In the genomic region with DNA sequence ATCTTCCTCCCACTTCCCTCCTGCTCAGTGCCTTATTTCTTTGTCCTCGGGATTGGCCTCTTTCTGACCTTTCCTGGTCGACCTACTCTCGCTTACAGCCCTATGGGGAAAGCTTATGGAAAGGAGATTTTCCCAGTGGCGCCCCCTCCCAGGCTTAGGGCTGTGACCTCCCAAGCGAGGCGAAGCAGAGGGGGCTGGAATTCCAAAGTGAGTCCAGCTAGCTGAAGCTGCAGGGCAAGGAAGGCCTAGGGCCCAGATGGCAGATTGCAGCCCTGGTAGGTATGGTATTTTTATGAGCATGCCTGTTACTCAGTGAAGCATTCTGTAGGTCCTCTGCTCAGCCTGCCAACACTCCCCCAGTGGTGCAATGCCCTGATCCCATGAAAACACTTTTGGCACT, we compare ENCODE assay signal across 12 mouse cellular contexts. TPM values are rescaled to one million over a fixed set of nuclear protein-coding genes. Genes with fewer than 3 reads are reported as not detected.
DNase-seq lines count a peak whose midpoint lies in the region; ATAC-seq lines count a peak whose summit lies in the region.
"Had no signal": no experiment of that assay in that cellular context is flagged by ENCODE, and none has a peak within 500 bp of the region (broad histone marks: within the 10 kb centered on the region; RNA-seq: fewer than 3 reads in every experiment).

No protein-coding gene starts in this region.

- H3K27me3 ChIP-seq in heart, embryonic 12.5 days (replicated peaks), result peaks cover 48% of the 10 kb centered on the region
- H3K27me3 ChIP-seq in neural tube, embryonic 15.5 days (replicated peaks), result no peaks in the 10 kb centered on the region

- no peak for DNase-seq in heart, postnatal 10 days
- peak; percentile 4 for DNase-seq in forelimb bud, embryonic 11.5 days (ENCODE audit: low read depth, low spot score)
- peak; percentile 18 to 61 for DNase-seq in kidney, postnatal 25 days
- DNase-seq in urinary bladder, adult 2 months (ENCODE audit: low spot score), result no peak
- no peak for DNase-seq in thymus, postnatal 4 days
- DNase-seq in urinary bladder, postnatal 4 days (ENCODE audit: low spot score in 2 of 2), result no peak

- no peaks in the 10 kb centered on the region for H3K36me3 ChIP-seq in heart, embryonic 12.5 days
- H3K36me3 ChIP-seq in neural tube, embryonic 15.5 days, result no peaks in the 10 kb centered on the region

- WGBS in heart, embryonic 12.5 days, result 26% methylated on average over 6 of the region's 6 CpGs
- WGBS in neural tube, embryonic 15.5 days, result 24% methylated on average over 6 of the region's 6 CpGs

- no peaks in the 10 kb centered on the region for H3K9me3 ChIP-seq in heart, embryonic 12.5 days (replicated peaks)
- no peaks in the 10 kb centered on the region for H3K9me3 ChIP-seq in neural tube, embryonic 15.5 days (replicated peaks)

- H3K9ac ChIP-seq in heart, embryonic 12.5 days, result no peak overlapping the region
- no peak overlapping the region for H3K9ac ChIP-seq in neural tube, embryonic 15.5 days (replicated peaks)

- H3K4me1 ChIP-seq in heart, embryonic 12.5 days (replicated peaks), result no peaks in the 10 kb centered on the region; the same call in 1 of the 2 replicates
- peaks cover 12% of the 10 kb centered on the region; the same call in 1 of the 2 replicates for H3K4me1 ChIP-seq in neural tube, embryonic 15.5 days

- no peak overlapping the region for H3K4me3 ChIP-seq in heart, embryonic 12.5 days
- peak overlapping the region; percentile 55 for H3K4me3 ChIP-seq in neural tube, embryonic 15.5 days (replicated peaks)

- peak overlapping the region; percentile 70; the same call in 1 of the 2 replicates for H3K4me2 ChIP-seq in heart, embryonic 12.5 days
- peak overlapping the region; percentile 60 for H3K4me2 ChIP-seq in neural tube, embryonic 15.5 days

- no peak overlapping the region for H3K27ac ChIP-seq in heart, embryonic 12.5 days (ENCODE audit: poor library complexity, severe bottlenecking)
- H3K27ac ChIP-seq in neural tube, embryonic 15.5 days (replicated peaks), result 0 out of 2 replicates have a peak overlapping the region, but pooled peaks have one; percentile 67

- intact Hi-C loops in heart, postnatal 10 days (cut with DNase I), result no loop called here

- no peak for ATAC-seq in heart, embryonic 12.5 days (ENCODE audit: insufficient number of reproducible peaks, low FRiP score)
- ATAC-seq in neural tube, embryonic 15.5 days (ENCODE audit: low FRiP score), result no peak

RNA-seq across cellular contexts. Expression of a gene that starts 10.4 kb away (rescaled TPM):
- not detected in 2 replicates for polyA plus RNA-seq in heart, embryonic 12.5 days (2016; fragmentation: Nextera tagmentation; extraction: Ambion mirVana)
- total RNA-seq in heart, postnatal 10 days (2021), result not detected
- 0.05 and 0.20 TPM in 2 replicates for polyA plus RNA-seq in neural tube, embryonic 15.5 days (2015; fragmentation: Nextera tagmentation; extraction: Ambion mirVana)
- polyA plus RNA-seq in urinary bladder, adult 2 months (2012; rRNA removed), result not detected in 2 replicates
- total RNA-seq: left cerebral cortex, postnatal 14 days; megakaryocyte-erythroid progenitor cell, adult 5-6 weeks had no signal
- polyA plus RNA-seq: heart, embryonic 14.5 days; stomach, embryonic 14.5 days had no signal

RNA-seq across cellular contexts. Expression of a gene that starts 14.4 kb away (rescaled TPM):
- polyA plus RNA-seq in heart, embryonic 12.5 days (2016; fragmentation: Nextera tagmentation; extraction: Ambion mirVana), result 0.58 and 0.73 TPM in 2 replicates
- 1 to 10 TPM; 1.5 to 1.6 TPM for total RNA-seq in heart, postnatal 10 days (2021)
- polyA plus RNA-seq in neural tube, embryonic 15.5 days (2015; fragmentation: Nextera tagmentation; extraction: Ambion mirVana), result 86.3 and 95.4 TPM in 2 replicates
- polyA plus RNA-seq in urinary bladder, adult 2 months (2012; rRNA removed), result 24.9 and 32.0 TPM in 2 replicates

RNA-seq across cellular contexts. Expression of a gene that starts 40.2 kb away (rescaled TPM):
- polyA plus RNA-seq in heart, embryonic 12.5 days (2016; fragmentation: Nextera tagmentation; extraction: Ambion mirVana), result 1.4 and 1.9 TPM in 2 replicates
- total RNA-seq in heart, postnatal 10 days (2021), result 1 to 10 TPM; 1.8 to 2.5 TPM
- 3.9 and 6.3 TPM in 2 replicates for polyA plus RNA-seq in neural tube, embryonic 15.5 days (2015; fragmentation: Nextera tagmentation; extraction: Ambion mirVana)
- polyA plus RNA-seq in urinary bladder, adult 2 months (2012; rRNA removed), result 6.0 and 8.4 TPM in 2 replicates

RNA-seq across cellular contexts. Expression of a gene that starts 40.3 kb away (rescaled TPM):
- 77.6 and 87.2 TPM in 2 replicates for polyA plus RNA-seq in heart, embryonic 12.5 days (2016; fragmentation: Nextera tagmentation; extraction: Ambion mirVana)
- total RNA-seq in heart, postnatal 10 days (2021), result 10 to 100 TPM; 60.1 to 69.0 TPM
- 110 and 123 TPM in 2 replicates for polyA plus RNA-seq in neural tube, embryonic 15.5 days (2015; fragmentation: Nextera tagmentation; extraction: Ambion mirVana)
- 86.8 and 92.2 TPM in 2 replicates for polyA plus RNA-seq in urinary bladder, adult 2 months (2012; rRNA removed)

RNA-seq across cellular contexts. Expression of a gene that starts 49.2 kb away (rescaled TPM):
- polyA plus RNA-seq in heart, embryonic 12.5 days (2016; fragmentation: Nextera tagmentation; extraction: Ambion mirVana), result 50.2 and 50.8 TPM in 2 replicates
- 10 to 100 TPM; 14.2 to 14.9 TPM for total RNA-seq in heart, postnatal 10 days (2021)
- polyA plus RNA-seq in neural tube, embryonic 15.5 days (2015; fragmentation: Nextera tagmentation; extraction: Ambion mirVana), result 10.4 and 24.7 TPM in 2 replicates
- polyA plus RNA-seq in urinary bladder, adult 2 months (2012; rRNA removed), result 35.0 and 36.8 TPM in 2 replicates

Comparison
In these comparisons a context has a peak if more than half of its experiments do, and no peak if none do; other contexts are left out.
1. DNase-seq: peak in forelimb bud, embryonic 11.5 days (single experiment) and kidney, postnatal 25 days (2 of 2); none in heart, postnatal 10 days (0 of 2), urinary bladder, adult 2 months (single experiment), thymus, postnatal 4 days (single experiment) and urinary bladder, postnatal 4 days (0 of 2).
2. RNA of a gene that starts 14.4 kb away (polyA plus RNA-seq): 86.3 to 95.4 TPM in neural tube, embryonic 15.5 days and 24.9 to 32.0 TPM in urinary bladder, adult 2 months; 0.58 to 0.73 TPM in heart, embryonic 12.5 days; every median in the first group is over 10 times any median in the second.